Mouse (Mus musculus) hindbrain, embryonic 16.5 days (tissue): ENCODE data around the gene Gm29094. TPM values are rescaled to one million over a fixed set of nuclear protein-coding genes. Genes with fewer than 3 reads are reported as not detected.
"Not testable (repeated sequence)": the region's sequence is repeated elsewhere in the genome, so short reads cannot be mapped to it uniquely, and the experiment has no call there.

Source experiments
- ATAC-seq: fragments of 200-750 bp; cut with Nextera tagmentation; 2 replicates; pipeline ENCODE4 v1.8.0; 2017; ENCODE audit warnings: moderate TSS enrichment, moderate library complexity
- H3K27ac ChIP-seq: fragments of 300-500 bp; sonication (generic); 2 replicates; pipeline ENCODE4 v1.5.1; 2014; ENCODE audit warnings: low read depth, mild to moderate bottlenecking, control low read depth, low read length, moderate library complexity
- H3K27me3 ChIP-seq: fragments of 300-500 bp; sonication (generic); replicated peaks from 2 replicates; pipeline ENCODE4 v1.6.1; 2014; ENCODE audit warnings: low read length; ENCODE audit not compliant: control insufficient read depth, insufficient read depth
- H3K36me3 ChIP-seq: fragments of 300-500 bp; sonication (generic); 2 replicates; pipeline ENCODE4 v1.6.1; 2014; ENCODE audit warnings: mild to moderate bottlenecking, low read length, moderate library complexity, mixed read lengths; ENCODE audit not compliant: control insufficient read depth, insufficient read depth
- H3K4me1 ChIP-seq: fragments of 300-500 bp; sonication (generic); 2 replicates; pipeline ENCODE4 v1.6.1; 2014; ENCODE audit warnings: low read depth, low read length; ENCODE audit not compliant: control insufficient read depth, insufficient read depth
- H3K4me2 ChIP-seq: fragments of 300-500 bp; sonication (generic); 2 replicates; pipeline ENCODE4 v1.6.1; 2014; ENCODE audit warnings: mild to moderate bottlenecking, low read length, control low read depth, moderate library complexity
- H3K4me3 ChIP-seq: fragments of 300-500 bp; sonication (generic); 2 replicates; pipeline ENCODE4 v1.5.1; 2014; ENCODE audit warnings: mild to moderate bottlenecking, low read length, control low read depth, moderate library complexity
- H3K9ac ChIP-seq: fragments of 300-500 bp; sonication (generic); 2 replicates; pipeline ENCODE4 v1.6.1; 2014; ENCODE audit warnings: low read depth, mild to moderate bottlenecking, control low read depth, low read length, moderate library complexity
- H3K9me3 ChIP-seq: fragments of 300-500 bp; sonication (generic); 2 replicates; pipeline ENCODE4 v1.6.1; 2014; ENCODE audit warnings: mild to moderate bottlenecking, low read length, moderate library complexity; ENCODE audit not compliant: control insufficient read depth
- WGBS: fragments of 180-500 bp; shearing (Covaris S2); extraction: QIAGEN DNeasy Blood & Tissue Kit; methylation state at CpG from one replicate; pipeline ENCODE4 v1.1.7; 2014; 5-methylcytosine and 5-hydroxymethylcytosine counted together
- polyA plus RNA-seq: library from polyadenylated mRNA; unstranded; fragments of >200 nt; fragmentation: Nextera tagmentation; extraction: Ambion mirVana; gene quantifications from 2 replicates; pipeline ENCODE4 v1.2.1, GENCODE M21; 2015

The Gm29094 gene
- polyA plus RNA-seq, 1 experiment from 2014 or later: 0.76 TPM

DNA sequence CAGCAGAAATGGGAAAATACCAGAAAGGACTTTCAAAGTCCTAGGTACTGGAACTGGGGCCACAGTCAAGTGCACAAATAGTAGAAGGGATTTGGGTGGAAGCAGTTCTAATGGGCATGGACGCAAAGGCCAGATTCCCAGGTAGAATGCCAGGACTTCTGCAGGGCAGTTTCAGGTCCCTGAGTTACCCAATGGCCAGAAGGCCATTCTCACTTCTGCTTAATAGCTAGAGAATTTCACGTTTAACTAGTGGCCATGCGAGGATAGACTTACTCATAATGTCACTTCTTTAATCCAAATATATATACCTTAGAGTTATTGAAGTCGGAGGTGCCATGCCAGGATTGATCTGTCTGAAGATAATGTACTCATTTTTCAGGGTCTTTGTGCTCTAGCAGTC, 38.0 kb downstream of the Gm29094 start:
- not testable (repeated sequence) for H3K9me3 ChIP-seq, H3K27me3 ChIP-seq, H3K4me3 ChIP-seq, H3K36me3 ChIP-seq, H3K4me2 ChIP-seq, ATAC-seq, H3K9ac ChIP-seq, H3K4me1 ChIP-seq, H3K27ac ChIP-seq
- 89% methylated on average over 4 of the region's 4 CpGs for WGBS

DNA sequence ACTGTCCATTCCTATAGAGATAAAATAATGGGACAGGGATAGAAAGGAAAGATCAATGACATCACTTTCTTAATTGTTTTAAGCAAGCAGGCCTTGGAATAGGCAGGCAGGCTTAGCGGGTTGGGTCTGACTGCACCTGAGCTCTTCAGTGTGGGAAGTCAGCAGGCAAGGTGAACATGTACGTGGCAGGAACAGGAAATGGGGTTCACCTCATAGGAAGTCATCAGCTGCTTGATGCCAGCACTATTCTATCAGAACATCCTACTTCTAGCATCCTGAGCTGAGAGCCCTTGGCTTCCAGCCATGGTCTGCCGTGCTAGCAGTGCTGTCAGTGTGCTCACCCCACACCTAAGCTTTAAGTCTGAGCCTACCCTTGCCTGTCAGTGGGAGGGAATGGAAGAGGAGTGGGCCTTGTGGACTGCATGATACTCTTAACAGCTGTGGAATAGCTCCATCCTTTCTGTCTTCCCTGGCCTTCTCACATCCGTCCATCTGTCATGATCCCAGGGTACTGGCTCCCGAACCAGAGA, 39.9 kb downstream of the Gm29094 start:
- not testable (repeated sequence) for H3K27me3 ChIP-seq, H3K4me1 ChIP-seq, H3K4me3 ChIP-seq, H3K4me2 ChIP-seq, H3K36me3 ChIP-seq, H3K9ac ChIP-seq, H3K9me3 ChIP-seq, H3K27ac ChIP-seq, ATAC-seq
- 83% methylated on average over 4 of the region's 5 CpGs for WGBS

DNA sequence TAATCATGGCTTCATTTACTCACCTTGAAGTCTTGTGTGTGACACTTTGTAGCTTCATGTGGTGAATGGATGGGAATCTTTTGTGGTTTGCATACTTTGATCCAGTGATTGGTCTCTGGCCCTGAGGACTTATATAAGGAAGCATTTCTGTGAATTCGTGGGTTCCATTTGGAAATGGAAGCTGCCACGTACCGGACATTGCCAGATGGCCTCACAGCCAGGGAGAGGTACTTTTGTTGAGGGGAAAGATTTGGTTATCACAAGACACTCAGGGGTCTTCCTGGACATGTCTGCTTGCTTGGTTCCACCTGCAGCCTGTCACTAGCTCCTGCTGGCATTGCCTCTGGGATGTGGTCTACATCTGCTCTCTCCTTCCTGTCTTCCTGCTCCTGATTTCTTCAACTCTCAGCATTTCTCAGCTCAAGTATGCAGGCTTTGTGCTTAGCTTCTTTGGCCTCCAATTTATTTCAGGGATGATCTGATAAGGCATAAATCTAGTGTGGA, 41.4 kb downstream of the Gm29094 start:
- peak; percentile 71; the same call in 1 of the 2 replicates for ATAC-seq
- not testable (repeated sequence) for H3K4me3 ChIP-seq, H3K9me3 ChIP-seq, H3K4me2 ChIP-seq, H3K4me1 ChIP-seq, H3K9ac ChIP-seq, H3K36me3 ChIP-seq, H3K27ac ChIP-seq, H3K27me3 ChIP-seq
- 83% methylated on average over 3 of the region's 3 CpGs for WGBS

DNA sequence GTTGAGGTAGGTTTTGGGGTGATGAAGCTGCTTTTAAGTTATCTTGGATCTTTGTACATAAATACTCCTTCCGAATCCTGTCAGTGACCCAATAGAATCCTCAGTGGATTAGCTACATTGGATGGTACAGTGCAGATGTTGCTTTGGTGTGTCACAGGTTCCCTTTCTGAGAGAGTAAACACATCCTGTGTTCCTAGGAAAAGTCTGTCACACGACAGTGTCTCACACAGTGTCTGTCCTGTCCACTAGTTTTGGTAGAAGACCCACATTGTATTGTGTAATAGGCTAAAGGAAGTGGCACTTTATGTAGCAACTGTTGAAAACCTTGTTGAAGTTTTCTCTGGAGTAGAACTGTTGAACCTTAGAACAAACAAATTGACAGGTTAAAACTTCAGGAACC, 54.2 kb downstream of the Gm29094 start:
- ATAC-seq: no peak
- WGBS: 89% methylated on average over 2 of the region's 2 CpGs

DNA sequence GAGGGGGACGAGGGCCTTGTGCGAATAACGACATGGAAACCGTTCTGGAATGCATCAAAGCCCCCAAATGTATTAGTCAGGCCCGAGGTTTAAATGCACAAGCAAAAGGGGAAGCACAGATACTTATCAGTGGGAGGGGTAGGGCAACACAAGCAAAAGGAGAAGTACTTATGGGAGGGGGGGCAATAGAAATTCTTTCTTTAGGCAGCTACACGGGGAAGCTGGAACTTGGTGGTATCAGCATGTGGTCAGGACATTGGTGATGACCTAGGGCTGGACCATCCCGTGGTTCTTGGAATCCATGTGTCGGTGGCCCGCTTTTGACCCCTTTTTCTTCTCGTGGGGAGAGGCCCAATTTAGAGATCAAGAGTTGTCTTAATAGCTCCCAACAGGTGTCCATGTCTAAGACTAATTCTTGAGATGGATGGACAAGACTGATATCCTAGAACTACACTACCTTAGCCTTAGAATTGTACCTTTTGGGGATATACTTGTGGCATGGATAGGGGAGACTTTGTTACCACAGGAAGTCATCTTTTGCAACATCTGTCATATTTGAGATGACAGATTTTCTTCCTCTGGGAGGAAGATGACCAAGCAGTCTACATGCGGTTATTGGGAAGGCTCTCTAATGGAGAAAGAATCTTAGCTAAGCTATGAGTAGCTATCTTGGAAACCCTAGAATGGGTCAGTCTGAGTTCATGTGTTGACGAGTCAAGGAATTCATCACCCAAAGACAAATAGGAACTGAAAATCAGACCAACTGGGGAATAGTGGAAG, 57.6 kb downstream of the Gm29094 start:
- 85% methylated on average over 12 of the region's 12 CpGs for whole genome bisulfite sequencing
- no peaks in the 10 kb centered on the region for H3K4me1 ChIP-seq
- no peak overlapping the region for H3K4me2 ChIP-seq
- no peak overlapping the region for H3K4me3 ChIP-seq
- no peaks in the 10 kb centered on the region for H3K27me3 ChIP-seq
- H3K36me3 ChIP-seq: no peaks in the 10 kb centered on the region
- no peak for ATAC-seq
- H3K27ac ChIP-seq: no peak overlapping the region
- H3K9me3 ChIP-seq: no peaks in the 10 kb centered on the region
- no peak overlapping the region for H3K9ac ChIP-seq

More for the DNA sequence above, 54.2 kb downstream of the Gm29094 start:
- Histone ChIP-seq H3K9ac (no peak overlapping the region), H3K4me3 (no peak overlapping the region), H3K4me1 (no peaks in the 10 kb centered on the region), H3K9me3 (no peaks in the 10 kb centered on the region), H3K27ac (no peak overlapping the region), H3K27me3 (no peaks in the 10 kb centered on the region), H3K4me2 (no peak overlapping the region), H3K36me3 (no peaks in the 10 kb centered on the region)

DNA sequence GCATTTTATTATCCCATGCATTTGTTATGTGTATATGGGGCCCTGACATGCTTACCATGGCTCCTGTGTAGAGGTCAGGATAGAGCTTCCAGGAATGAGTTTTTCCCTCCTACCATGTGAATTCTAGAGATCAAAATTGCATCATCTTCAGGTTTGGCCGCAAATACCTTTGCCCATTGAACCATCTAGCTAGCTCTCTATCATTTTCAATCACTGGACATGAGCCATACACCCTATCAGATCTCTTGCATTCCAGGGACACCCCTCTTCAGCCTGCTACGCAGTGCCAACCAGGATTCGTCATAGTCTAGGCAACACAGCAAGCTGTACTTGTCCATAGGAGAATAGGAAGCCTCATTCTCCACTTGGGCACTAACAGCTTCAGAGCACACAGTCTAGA, 64.8 kb downstream of the Gm29094 start:
- Histone ChIP-seq H3K4me2 (no peak overlapping the region), H3K9ac (no peak overlapping the region), H3K4me1 (no peaks in the 10 kb centered on the region), H3K9me3 (no peaks in the 10 kb centered on the region), H3K36me3 (no peaks in the 10 kb centered on the region), H3K27ac (no peak overlapping the region), H3K4me3 (no peak overlapping the region), H3K27me3 (no peaks in the 10 kb centered on the region)
- 88% methylated on average over 3 of the region's 3 CpGs for WGBS
- no peak for ATAC-seq

DNA sequence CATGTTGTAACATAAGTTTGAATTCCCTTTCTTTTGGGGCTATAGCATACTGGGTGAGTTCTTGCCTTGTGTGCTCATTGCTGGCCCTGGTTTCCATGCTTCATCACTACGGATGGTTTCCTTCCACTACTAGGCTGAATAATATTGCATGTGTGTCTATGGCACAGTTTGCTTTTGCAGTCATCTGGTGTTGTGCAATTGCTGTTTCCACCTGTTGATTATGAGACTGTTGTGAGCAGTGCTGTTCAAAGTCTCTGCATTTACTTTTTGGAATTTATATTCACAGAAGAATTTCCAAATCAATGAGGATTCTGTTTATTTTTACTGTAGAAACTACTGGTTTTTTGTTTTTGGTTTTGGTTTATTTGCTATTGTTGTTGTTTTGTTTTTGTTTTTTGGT, 65.4 kb downstream of the Gm29094 start:
- H3K4me2 ChIP-seq: no peak overlapping the region
- no peak for ATAC-seq
- H3K9me3 ChIP-seq: no peaks in the 10 kb centered on the region
- H3K9ac ChIP-seq: no peak overlapping the region
- no peak overlapping the region for H3K4me3 ChIP-seq
- H3K27me3 ChIP-seq: no peaks in the 10 kb centered on the region
- H3K4me1 ChIP-seq: no peaks in the 10 kb centered on the region
- no peaks in the 10 kb centered on the region for H3K36me3 ChIP-seq
- no peak overlapping the region for H3K27ac ChIP-seq
- WGBS: 91% methylated on average over 1 of the region's 1 CpGs

Other genes starting within 250 kb of the Gm29094 start
- gene Bcl2a1a, start 242.5 kb upstream of the Gm29094 start, polyA plus RNA-seq: 0.30 TPM in 1 of 2 replicates, not detected in the other
- gene Trim43b, start 106.5 kb upstream of the Gm29094 start, polyA plus RNA-seq: not detected in 2 replicates
- gene Bcl2a1b, start 170 bp upstream of the Gm29094 start, polyA plus RNA-seq: 0.97 and 1.3 TPM in 2 replicates
- gene Mthfs, start 11.3 kb downstream of the Gm29094 start, polyA plus RNA-seq: 15.5 and 17.3 TPM in 2 replicates